Mouse (Mus musculus): ENCODE data around the gene Gm49336.

Gene Gm49336

GRCm38 (mm10) chr14:60252004-60253000 is 995 bp upstream of the Gm49336 start:
- ChIA-PET POLR2A (interaction anchor here in 3 of 4 experiments (0.6 to 5.9 kb wide), 8 partner anchors 10 to 1192 kb away, joined by 3 to 62 read pairs (median 6); partner anchors contain the start of gene Mtmr6 (in 3 of the 3)), CTCF (interaction anchor here in 1 of 4 experiments (0.6 to 0.9 kb wide), 2 partner anchors 12 to 483 kb away, joined by 3 to 9 read pairs; partner anchors contain the start of gene Mtmr6)

- POLR2A ChIA-PET, result interaction anchor here in 3 of 4 experiments (0.6 to 5.9 kb wide), 15 partner anchors 9 to 74 kb away, joined by 3 to 62 read pairs (median 4); partner anchors contain the start of gene Mtmr6 (in 3 of the 3)
- CTCF ChIA-PET, result interaction anchor here in 2 of 4 experiments (1.4 to 2.0 kb wide), 1 partner anchor 14 kb away, joined by 5 to 7 read pairs; the partner anchor contains the start of gene Mtmr6 (in 2 of the 2)
These were observed 428 bp downstream of the Gm49336 start for GRCm38 (mm10) chr14:60250879-60251278.

GRCm38 (mm10) chr14:60250366-60250765 is 941 bp downstream of the Gm49336 start:
- ChIA-PET POLR2A (interaction anchor here in 3 of 4 experiments (0.6 to 5.9 kb wide), 15 partner anchors 8 to 239 kb away, joined by 3 to 62 read pairs (median 5); partner anchors contain the start of gene Mtmr6 (in 3 of the 3)), CTCF (interaction anchor here in 2 of 4 experiments (1.4 to 2.0 kb wide), 1 partner anchor 15 kb away, joined by 5 to 7 read pairs; the partner anchor contains the start of gene Mtmr6 (in 2 of the 2))

GRCm38 (mm10) chr14:60238551-60238950 is 12.8 kb downstream of the Gm49336 start:
- CTCF ChIA-PET, result interaction anchor here in 2 of 4 experiments (0.6 to 0.7 kb wide), 2 partner anchors 215 to 629 kb away, joined by 3 read pairs; no protein-coding TSS in a partner anchor
- POLR2A ChIA-PET, result interaction anchor here in 3 of 4 experiments (0.7 to 3.0 kb wide), 6 partner anchors 11 to 473 kb away, joined by 3 to 27 read pairs (median 4); partner anchors contain the start of genes Gm49336 (in 1 of the 3), Mtmr6 (in 1 of the 3) and Nupl1 (in 1 of the 3)

GRCm38 (mm10) chr14:60219886-60220285 is 31.4 kb downstream of the Gm49336 start:
- CTCF ChIA-PET, result no interaction called here

GRCm38 (mm10) chr14:60217616-60218015 is 33.7 kb downstream of the Gm49336 start:
- POLR2A ChIA-PET, result interaction anchor here in 3 of 4 experiments (0.6 to 2.2 kb wide), 9 partner anchors 8 to 91 kb away, joined by 3 to 9 read pairs (median 3); partner anchors contain the start of genes Gm49336 (in 2 of the 3) and Nupl1 (in 2 of the 3)
- CTCF ChIA-PET, result interaction anchor here in 2 of 4 experiments (0.7 to 0.8 kb wide), 2 partner anchors 201 to 412 kb away, joined by 3 read pairs; no protein-coding TSS in a partner anchor

More at GRCm38 (mm10) chr14:60219886-60220285, 31.4 kb downstream of the Gm49336 start:
- POLR2A ChIA-PET, result interaction anchor here in 1 of 4 experiments (1.3 kb wide), 1 partner anchor 45 kb away, joined by 3 read pairs; the partner anchor contains the start of gene Mtmr6

GRCm38 (mm10) chr14:60216125-60216524 is 35.2 kb downstream of the Gm49336 start:
- ChIA-PET POLR2A (interaction anchor here in 1 of 4 experiments (1.0 to 2.2 kb wide), 3 partner anchors 9 to 34 kb away, joined by 3 to 9 read pairs (median 4); partner anchors contain the start of genes Gm49336 and Nupl1), CTCF (no interaction called here)

- CTCF ChIA-PET, result no interaction called here
- POLR2A ChIA-PET, result no interaction called here
These were observed 36.3 kb downstream of the Gm49336 start for GRCm38 (mm10) chr14:60215000-60215399.

GRCm38 (mm10) chr14:60214040-60214439 is 37.3 kb downstream of the Gm49336 start:
- ChIA-PET POLR2A (interaction anchor here in 1 of 4 experiments (1.0 kb wide), 1 partner anchor 33 kb away, joined by 3 read pairs; no protein-coding TSS in a partner anchor), CTCF (no interaction called here)

- CTCF ChIA-PET, result interaction anchor here in 1 of 4 experiments (2.3 kb wide), 1 partner anchor 604 kb away, joined by 4 read pairs; no protein-coding TSS in a partner anchor
- POLR2A ChIA-PET, result interaction anchor here in 2 of 4 experiments (0.6 to 1.6 kb wide), 3 partner anchors 9 to 768 kb away, joined by 3 read pairs; partner anchors contain the start of genes Cab39l (in 1 of the 2), Mtmr6 (in 1 of the 2) and Setdb2 (in 1 of the 2)
These were observed 42.1 kb downstream of the Gm49336 start for GRCm38 (mm10) chr14:60209166-60209565.

- POLR2A ChIA-PET, result interaction anchor here in 1 of 4 experiments (1.6 kb wide), 1 partner anchor 13 kb away, joined by 4 read pairs; no protein-coding TSS in a partner anchor
- CTCF ChIA-PET, result interaction anchor here in 1 of 4 experiments (0.6 kb wide), 1 partner anchor 283 kb away, joined by 3 read pairs; no protein-coding TSS in a partner anchor
These were observed 46.3 kb downstream of the Gm49336 start for GRCm38 (mm10) chr14:60204993-60205392.

GRCm38 (mm10) chr14:60196884-60197283 is 54.4 kb downstream of the Gm49336 start, which contains the start of gene Atp8a2:
Atp8a2 (minus strand) TSS chr14:60197179.
- CTCF ChIA-PET, result no interaction called here
- POLR2A ChIA-PET, result no interaction called here

GRCm38 (mm10) chr14:60195999-60196398 is 55.3 kb downstream of the Gm49336 start:
- ChIA-PET POLR2A (interaction anchor here in 1 of 4 experiments (0.6 kb wide), 1 partner anchor 162 kb away, joined by 4 read pairs; no protein-coding TSS in a partner anchor), CTCF (interaction anchor here in 2 of 4 experiments (0.5 to 0.7 kb wide), 3 partner anchors 15 to 268 kb away, joined by 3 to 5 read pairs (median 4); no protein-coding TSS in a partner anchor)

GRCm38 (mm10) chr14:60194606-60195005 is 56.7 kb downstream of the Gm49336 start:
- CTCF ChIA-PET, result no interaction called here
- POLR2A ChIA-PET, result no interaction called here

GRCm38 (mm10) chr14:60189771-60190170 is 61.5 kb downstream of the Gm49336 start:
- CTCF ChIA-PET, result no interaction called here
- POLR2A ChIA-PET, result interaction anchor here in 1 of 4 experiments (0.6 kb wide), 1 partner anchor 451 kb away, joined by 3 read pairs; no protein-coding TSS in a partner anchor

- POLR2A ChIA-PET, result interaction anchor here in 2 of 4 experiments (0.6 to 1.2 kb wide), 2 partner anchors 11 to 217 kb away, joined by 4 to 5 read pairs; no protein-coding TSS in a partner anchor
- CTCF ChIA-PET, result no interaction called here
These were observed 63.0 kb downstream of the Gm49336 start for GRCm38 (mm10) chr14:60188201-60188825.

GRCm38 (mm10) chr14:60181306-60181705 is 70.0 kb downstream of the Gm49336 start:
- POLR2A ChIA-PET, result interaction anchor here in 2 of 4 experiments (0.6 to 0.7 kb wide), 2 partner anchors 18 to 85 kb away, joined by 3 to 9 read pairs; no protein-coding TSS in a partner anchor
- CTCF ChIA-PET, result interaction anchor here (0.6 to 0.9 kb wide), 6 partner anchors 15 to 379 kb away, joined by 3 to 12 read pairs (median 4); no protein-coding TSS in a partner anchor
